Mouse (Mus musculus) liver, postnatal 0 days (tissue): Measurements from ENCODE around the gene Eid1.

Experiments
- CTCF ChIP-seq: sonication (generic); IDR thresholded peaks from 2 replicates; pipeline ENCODE4 v1.5.1; 2016; ENCODE audit warnings: antibody characterized with exemption, low read depth
- EP300 ChIP-seq: IDR thresholded peaks from 2 replicates; pipeline ENCODE4 v1.6.1; 2016; ENCODE audit warnings: antibody characterized with exemption, low read depth, mild to moderate bottlenecking

GRCm38 (mm10) chr2:125667184-125667583, 5.7 kb upstream of the Eid1 start:
- TF ChIP-seq CTCF, result peak; percentile 41
- peak; percentile 74 for TF ChIP-seq EP300
